In genomic region chr19:29842973-29843372, GRCm38 (mm10) we compare ENCODE assay signal across 12 mouse cellular contexts. TPM values are rescaled to one million over a fixed set of nuclear protein-coding genes. Genes with fewer than 3 reads are reported as not detected.
A peak's percentile ranks its signal among the peaks of the same experiment; 100 is the strongest.
DNase-seq lines count a peak whose midpoint lies in the region; ATAC-seq and TF ChIP-seq lines count a peak whose summit lies in the region.
"Had no signal": no experiment of that assay in that cellular context is flagged by ENCODE, and none has a peak within 500 bp of the region (broad histone marks: within the 10 kb centered on the region; RNA-seq: fewer than 3 reads in every experiment).

No protein-coding gene starts in this region.

- DNase-seq in kidney, adult 2 months: peak; percentile 51
- no peak for DNase-seq in kidney, adult 11 months
- peak; percentile 11 for DNase-seq in brain, adult 2 months (ENCODE audit: low read depth, low spot score)
- DNase-seq in forelimb bud, embryonic 11.5 days (ENCODE audit: low read depth, low spot score): peak; percentile 18
- no peak for DNase-seq in left cerebral cortex, postnatal 14 days (ENCODE audit: low spot score in 2 of 2)
- DNase-seq in gastrocnemius, postnatal 10 days: no peak
- DNase-seq in layer of hippocampus, adult 9-10 months (ENCODE audit: low spot score): no peak
- DNase-seq: thymus, postnatal 36 days had no signal

- no peak overlapping the region for H3K4me2 ChIP-seq in limb, embryonic 13.5 days (replicated peaks)
- H3K4me2 ChIP-seq: liver, embryonic 15.5 days had no signal

- H3K9me3 ChIP-seq in limb, embryonic 13.5 days: no peaks in the 10 kb centered on the region
- H3K9me3 ChIP-seq: liver, embryonic 15.5 days had no signal

- WGBS in kidney, adult 2 months: 25% methylated on average over 8 of the region's 8 CpGs
- WGBS in limb, embryonic 13.5 days: 42% methylated on average over 8 of the region's 8 CpGs

- TF ChIP-seq POLR2A in kidney, adult 2 months (IDR thresholded peaks at IDR 0.05; ENCODE audit: low read depth, low read length): no peak

- H3K9ac ChIP-seq in limb, embryonic 13.5 days: no peak overlapping the region
- H3K9ac ChIP-seq: liver, embryonic 15.5 days had no signal

- no peak for TF ChIP-seq CTCF in kidney, adult 2 months (conservative IDR thresholded peaks at IDR 0.05; ENCODE audit: insufficient read depth, insufficient read length, low read depth, low read length)

- intact Hi-C loops in left cerebral cortex, postnatal 14 days (cut with DNase I): no loop called here

- peaks cover 4% of the 10 kb centered on the region; the same call in 1 of the 2 replicates for H3K4me1 ChIP-seq in kidney, adult 2 months (ENCODE audit: control insufficient read depth, insufficient read depth, low read length)
- peaks cover 16% of the 10 kb centered on the region for H3K4me1 ChIP-seq in limb, embryonic 13.5 days
- H3K4me1 ChIP-seq: liver, embryonic 15.5 days had no signal

- H3K27me3 ChIP-seq in kidney, adult 2 months (replicated peaks; ENCODE audit: control insufficient read depth, insufficient read depth, low read length): no peaks in the 10 kb centered on the region
- H3K27me3 ChIP-seq in limb, embryonic 13.5 days: no peaks in the 10 kb centered on the region
- H3K27me3 ChIP-seq: liver, embryonic 15.5 days had no signal

- no peak for ATAC-seq in limb, embryonic 13.5 days (ENCODE audit: low FRiP score, low read depth)

- no peak overlapping the region for H3K27ac ChIP-seq in kidney, adult 2 months (ENCODE audit: insufficient read depth, low read depth, low read length)
- peak overlapping the region; percentile 12; the same call in 1 of the 2 replicates for H3K27ac ChIP-seq in limb, embryonic 13.5 days
- H3K27ac ChIP-seq: liver, embryonic 15.5 days; macrophage had no signal

- no peaks in the 10 kb centered on the region for H3K36me3 ChIP-seq in kidney, adult 2 months (ENCODE audit: control insufficient read depth, insufficient read depth, low read length)
- H3K36me3 ChIP-seq in limb, embryonic 13.5 days: no peaks in the 10 kb centered on the region
- H3K36me3 ChIP-seq: liver, embryonic 15.5 days had no signal

- H3K4me3 ChIP-seq in kidney, adult 2 months (ENCODE audit: insufficient read depth, low read depth, low read length): no peak overlapping the region
- no peak overlapping the region for H3K4me3 ChIP-seq in limb, embryonic 13.5 days
- H3K4me3 ChIP-seq: left cerebral cortex, adult 2 months; liver, embryonic 15.5 days had no signal

RNA-seq across cellular contexts. Expression of gene Ranbp6, which starts 30.2 kb away (rescaled TPM):
- polyA plus RNA-seq in kidney, adult 2 months (2012; rRNA removed): 1.9 and 2.5 TPM in 2 replicates
- 21.6 and 23.4 TPM in 2 replicates for polyA plus RNA-seq in limb, embryonic 13.5 days (2015; fragmentation: Nextera tagmentation; extraction: Ambion mirVana)
- 10 to 100 TPM; 29.0 to 29.1 TPM for total RNA-seq in left cerebral cortex, postnatal 14 days (2021)
- 1 to 10 TPM; 8.0 to 9.0 TPM for total RNA-seq in gastrocnemius, postnatal 10 days (2021)

RNA-seq across cellular contexts. Expression of gene 9930021J03Rik, which starts 37.2 kb away (rescaled TPM):
- polyA plus RNA-seq in kidney, adult 2 months (2012; rRNA removed): 7.4 TPM in 2 replicates
- 5.7 and 6.3 TPM in 2 replicates for polyA plus RNA-seq in limb, embryonic 13.5 days (2015; fragmentation: Nextera tagmentation; extraction: Ambion mirVana)
- total RNA-seq in left cerebral cortex, postnatal 14 days (2021): 10 to 100 TPM; 24.8 to 25.9 TPM
- total RNA-seq in gastrocnemius, postnatal 10 days (2021): 10 to 100 TPM; 12.4 to 16.1 TPM

Comparison
In these comparisons a context has a peak if more than half of its experiments do, and no peak if none do; other contexts are left out.
1. DNase-seq: peak in kidney, adult 2 months (single experiment), brain, adult 2 months (single experiment) and forelimb bud, embryonic 11.5 days (single experiment); none in kidney, adult 11 months (single experiment), left cerebral cortex, postnatal 14 days (0 of 2), gastrocnemius, postnatal 10 days (single experiment) and layer of hippocampus, adult 9-10 months (single experiment).